Mouse (Mus musculus): ENCODE data around the gene Icam4.

- no peak for TF ChIP-seq MAX (IDR thresholded peaks at IDR 0.05; ENCODE audit: low read depth)
- no peak for TF ChIP-seq POLR2A (IDR thresholded peaks at IDR 0.05; ENCODE audit: insufficient read length, low read depth)
- no peak for TF ChIP-seq MYOG (IDR thresholded peaks at IDR 0.05; ENCODE audit: control insufficient read depth in 1 of 3, insufficient read depth in 1 of 3, insufficient read length in 2 of 3, low read depth in 2 of 3)
- TF ChIP-seq CEBPB (IDR thresholded peaks at IDR 0.05; ENCODE audit: insufficient read depth, poor library complexity, severe bottlenecking): no peak
- TF ChIP-seq USF1 (IDR thresholded peaks at IDR 0.05; ENCODE audit: low read depth): no peak
Measured at GRCm38 (mm10) chr9:20991587-20991986, 37.6 kb upstream of the Icam4 start.

Data from myocyte (in vitro differentiated cells).